Mouse (Mus musculus): Measurements from ENCODE around the gene Ska3. TPM values are rescaled to one million over a fixed set of nuclear protein-coding genes. Genes with fewer than 3 reads are reported as not detected.
"Not testable (repeated sequence)": the region's sequence is repeated elsewhere in the genome, so short reads cannot be mapped to it uniquely, and the experiment has no call there.

Gene Ska3
- polyA plus RNA-seq, 1 experiment from 2014 or later = 28.0 TPM

- Histone ChIP-seq H3K4me1 (ENCODE audit: control insufficient read depth, insufficient read depth, low read length) (no peaks in the 10 kb centered on the region), H3K27me3 (replicated peaks; ENCODE audit: control insufficient read depth, insufficient read depth, low read length) (no peaks in the 10 kb centered on the region), H3K4me2 (ENCODE audit: low read depth, low read length) (no peak overlapping the region), H3K36me3 (ENCODE audit: control insufficient read depth, insufficient read depth, low read length) (0 out of 2 replicates have a peak, but pooled peaks cover 2% of the 10 kb centered on the region), H3K4me3 (ENCODE audit: low read length) (no peak overlapping the region), H3K9ac (ENCODE audit: low read depth, low read length) (no peak overlapping the region), H3K9me3 (ENCODE audit: control insufficient read depth, low read length) (no peaks in the 10 kb centered on the region), H3K27ac (ENCODE audit: low read length) (no peak overlapping the region)
- ATAC-seq = no peak
- 87% methylated on average over 3 of the region's 3 CpGs for WGBS
Measured at GRCm38 (mm10) chr14:57850330-57850729, 24.3 kb upstream of the Ska3 start.

DNA sequence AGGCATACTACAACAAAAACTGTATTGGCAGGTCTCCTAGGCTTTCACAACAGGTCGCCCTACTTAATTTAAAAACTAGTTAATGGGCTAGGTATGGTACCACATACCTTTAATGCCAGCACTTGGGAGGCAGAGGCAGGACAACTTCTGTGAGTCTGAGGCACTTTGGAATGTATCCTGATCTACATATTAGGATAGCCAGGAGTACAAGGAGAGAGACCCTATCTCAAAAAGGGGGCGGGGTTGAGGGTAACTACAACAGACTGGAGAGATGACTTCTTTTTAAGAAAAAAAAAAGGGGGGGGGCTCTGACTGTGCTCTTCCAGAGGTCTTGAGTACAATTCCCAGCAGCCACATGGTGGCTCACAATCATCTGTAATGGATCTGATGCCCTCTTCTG is 22.7 kb upstream of the Ska3 start:
- no peak overlapping the region for H3K4me2 ChIP-seq (ENCODE audit: low read depth, low read length)
- H3K9me3 ChIP-seq (ENCODE audit: control insufficient read depth, low read length) = no peaks in the 10 kb centered on the region
- whole genome bisulfite sequencing = 95% methylated on average over 2 of the region's 2 CpGs
- no peak overlapping the region for H3K9ac ChIP-seq (ENCODE audit: low read depth, low read length)
- ATAC-seq = no peak
- H3K27me3 ChIP-seq (replicated peaks; ENCODE audit: control insufficient read depth, insufficient read depth, low read length) = no peaks in the 10 kb centered on the region
- H3K4me3 ChIP-seq (ENCODE audit: low read length) = no peak overlapping the region
- no peak overlapping the region for H3K27ac ChIP-seq (ENCODE audit: low read length)
- H3K4me1 ChIP-seq (ENCODE audit: control insufficient read depth, insufficient read depth, low read length) = no peaks in the 10 kb centered on the region
- H3K36me3 ChIP-seq (ENCODE audit: control insufficient read depth, insufficient read depth, low read length) = peaks cover 6% of the 10 kb centered on the region; the same call in 1 of the 2 replicates

DNA sequence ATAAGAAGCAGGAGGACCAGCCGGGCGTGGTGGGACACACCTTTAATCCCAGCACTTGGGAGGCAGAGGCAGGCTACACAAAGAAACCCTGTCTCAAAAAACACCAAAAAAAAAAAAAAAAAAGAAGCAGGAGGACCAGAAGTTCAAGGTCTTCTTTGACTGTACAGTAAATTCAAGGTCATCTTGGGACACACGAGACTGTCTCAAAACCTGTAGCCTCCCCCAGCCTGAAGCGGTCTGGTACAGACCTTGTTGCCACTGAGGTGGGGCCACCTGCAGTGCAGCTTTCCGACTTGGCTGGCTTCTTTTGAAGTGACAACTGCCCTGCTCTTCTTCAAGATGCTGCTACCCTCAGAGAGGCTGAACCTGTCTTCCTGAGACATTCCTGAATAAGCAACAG is 22.1 kb upstream of the Ska3 start:
- not testable (repeated sequence) for H3K27ac ChIP-seq (ENCODE audit: low read length); H3K4me1 ChIP-seq (ENCODE audit: control insufficient read depth, insufficient read depth, low read length); H3K4me3 ChIP-seq (ENCODE audit: low read length); H3K36me3 ChIP-seq (ENCODE audit: control insufficient read depth, insufficient read depth, low read length); ATAC-seq; H3K4me2 ChIP-seq (ENCODE audit: low read depth, low read length); H3K9me3 ChIP-seq (ENCODE audit: control insufficient read depth, low read length); H3K27me3 ChIP-seq (replicated peaks; ENCODE audit: control insufficient read depth, insufficient read depth, low read length); H3K9ac ChIP-seq (ENCODE audit: low read depth, low read length)
- WGBS = 72% methylated on average over 5 of the region's 5 CpGs

DNA sequence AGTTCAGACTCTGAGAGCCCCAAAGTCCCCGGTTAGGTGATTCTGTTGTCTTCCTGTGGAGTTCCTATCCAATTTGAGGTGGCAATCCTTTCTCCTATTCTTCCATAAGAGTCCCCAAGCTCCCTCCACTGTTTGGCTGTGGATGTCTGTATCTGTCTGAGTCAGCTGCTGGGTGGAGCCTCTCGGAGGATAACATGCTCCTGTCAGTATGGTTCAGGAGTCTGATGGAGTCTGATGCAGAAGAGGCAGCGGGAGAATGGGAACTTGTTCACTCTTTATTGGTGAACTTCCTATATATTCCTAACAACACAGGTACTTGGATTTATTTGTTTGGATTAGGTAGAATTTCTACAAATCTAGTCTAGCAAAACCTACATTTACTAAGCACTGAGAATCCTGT is 18.6 kb upstream of the Ska3 start:
- no peak for ATAC-seq
- Histone ChIP-seq H3K27me3 (replicated peaks; ENCODE audit: control insufficient read depth, insufficient read depth, low read length) (no peaks in the 10 kb centered on the region), H3K4me2 (ENCODE audit: low read depth, low read length) (no peak overlapping the region), H3K9me3 (ENCODE audit: control insufficient read depth, low read length) (no peaks in the 10 kb centered on the region), H3K4me1 (ENCODE audit: control insufficient read depth, insufficient read depth, low read length) (no peaks in the 10 kb centered on the region), H3K36me3 (ENCODE audit: control insufficient read depth, insufficient read depth, low read length) (peaks cover 13% of the 10 kb centered on the region), H3K27ac (ENCODE audit: low read length) (no peak overlapping the region), H3K9ac (ENCODE audit: low read depth, low read length) (no peak overlapping the region), H3K4me3 (ENCODE audit: low read length) (no peak overlapping the region)
- WGBS = 92% methylated on average over 3 of the region's 3 CpGs

- no peak for ATAC-seq
- 89% methylated on average over 10 of the region's 10 CpGs for WGBS
- Histone ChIP-seq H3K9ac (ENCODE audit: low read depth, low read length) (no peak overlapping the region), H3K4me3 (ENCODE audit: low read length) (no peak overlapping the region), H3K9me3 (ENCODE audit: control insufficient read depth, low read length) (no peaks in the 10 kb centered on the region), H3K27me3 (replicated peaks; ENCODE audit: control insufficient read depth, insufficient read depth, low read length) (no peaks in the 10 kb centered on the region), H3K4me2 (ENCODE audit: low read depth, low read length) (no peak overlapping the region), H3K4me1 (ENCODE audit: control insufficient read depth, insufficient read depth, low read length) (no peaks in the 10 kb centered on the region), H3K27ac (ENCODE audit: low read length) (no peak overlapping the region), H3K36me3 (ENCODE audit: control insufficient read depth, insufficient read depth, low read length) (peaks cover 9% of the 10 kb centered on the region; the same call in 1 of the 2 replicates)
Measured at GRCm38 (mm10) chr14:57835157-57835556, 9.2 kb upstream of the Ska3 start.

GRCm38 (mm10) chr14:57833526-57833925 is 7.5 kb upstream of the Ska3 start:
- H3K4me2 ChIP-seq (ENCODE audit: low read depth, low read length) = no peak overlapping the region
- H3K4me3 ChIP-seq (ENCODE audit: low read length) = no peak overlapping the region
- no peak overlapping the region for H3K9ac ChIP-seq (ENCODE audit: low read depth, low read length)
- no peaks in the 10 kb centered on the region for H3K27me3 ChIP-seq (replicated peaks; ENCODE audit: control insufficient read depth, insufficient read depth, low read length)
- no peaks in the 10 kb centered on the region for H3K4me1 ChIP-seq (ENCODE audit: control insufficient read depth, insufficient read depth, low read length)
- H3K36me3 ChIP-seq (ENCODE audit: control insufficient read depth, insufficient read depth, low read length) = peaks cover 9% of the 10 kb centered on the region; the same call in 1 of the 2 replicates
- H3K27ac ChIP-seq (ENCODE audit: low read length) = no peak overlapping the region
- H3K9me3 ChIP-seq (ENCODE audit: control insufficient read depth, low read length) = no peaks in the 10 kb centered on the region
- ATAC-seq = no peak
- 95% methylated on average over 2 of the region's 2 CpGs for WGBS

DNA sequence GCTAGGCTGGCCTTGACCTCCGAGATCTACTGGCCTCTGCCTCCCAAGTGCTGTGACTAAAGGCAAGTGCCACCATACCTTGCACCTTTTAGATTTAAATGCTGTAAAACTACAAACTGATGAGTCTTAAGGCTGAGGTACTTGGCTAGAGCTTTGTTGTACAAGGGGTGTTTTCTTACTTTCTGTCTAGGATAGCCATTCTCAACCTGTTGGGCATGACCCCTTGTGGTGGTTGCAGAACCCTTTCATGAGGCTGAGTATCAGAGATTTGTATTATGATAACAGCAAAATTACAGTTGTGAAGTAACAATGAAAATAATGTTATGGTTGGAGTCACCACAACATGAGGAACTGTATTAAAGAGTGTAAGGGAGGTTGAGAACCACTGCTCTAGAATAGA is 1.3 kb upstream of the Ska3 start:
- peaks cover 11% of the 10 kb centered on the region; the same call in 1 of the 2 replicates for H3K4me1 ChIP-seq (ENCODE audit: control insufficient read depth, insufficient read depth, low read length)
- no peak overlapping the region for H3K27ac ChIP-seq (ENCODE audit: low read length)
- WGBS = 59% methylated on average over 1 of the region's 1 CpGs
- H3K4me3 ChIP-seq (ENCODE audit: low read length) = peak overlapping the region; percentile 98
- peak overlapping the region; percentile 69 for H3K4me2 ChIP-seq (ENCODE audit: low read depth, low read length)
- H3K27me3 ChIP-seq (replicated peaks; ENCODE audit: control insufficient read depth, insufficient read depth, low read length) = no peaks in the 10 kb centered on the region
- no peak for ATAC-seq
- H3K9ac ChIP-seq (ENCODE audit: low read depth, low read length) = peak overlapping the region; percentile 94
- no peaks in the 10 kb centered on the region for H3K9me3 ChIP-seq (ENCODE audit: control insufficient read depth, low read length)
- H3K36me3 ChIP-seq (ENCODE audit: control insufficient read depth, insufficient read depth, low read length) = no peaks in the 10 kb centered on the region

GRCm38 (mm10) chr14:57820839-57821238 is 5.1 kb downstream of the Ska3 start:
- no peak overlapping the region for H3K4me2 ChIP-seq (ENCODE audit: low read depth, low read length)
- peaks cover 6% of the 10 kb centered on the region; the same call in 1 of the 2 replicates for H3K36me3 ChIP-seq (ENCODE audit: control insufficient read depth, insufficient read depth, low read length)
- 78% methylated on average over 4 of the region's 4 CpGs for WGBS
- H3K9me3 ChIP-seq (ENCODE audit: control insufficient read depth, low read length) = no peaks in the 10 kb centered on the region
- H3K9ac ChIP-seq (ENCODE audit: low read depth, low read length) = no peak overlapping the region
- no peak overlapping the region for H3K27ac ChIP-seq (ENCODE audit: low read length)
- no peaks in the 10 kb centered on the region for H3K27me3 ChIP-seq (replicated peaks; ENCODE audit: control insufficient read depth, insufficient read depth, low read length)
- no peak for ATAC-seq
- H3K4me3 ChIP-seq (ENCODE audit: low read length) = no peak overlapping the region
- H3K4me1 ChIP-seq (ENCODE audit: control insufficient read depth, insufficient read depth, low read length) = peaks cover 3% of the 10 kb centered on the region; the same call in 1 of the 2 replicates

DNA sequence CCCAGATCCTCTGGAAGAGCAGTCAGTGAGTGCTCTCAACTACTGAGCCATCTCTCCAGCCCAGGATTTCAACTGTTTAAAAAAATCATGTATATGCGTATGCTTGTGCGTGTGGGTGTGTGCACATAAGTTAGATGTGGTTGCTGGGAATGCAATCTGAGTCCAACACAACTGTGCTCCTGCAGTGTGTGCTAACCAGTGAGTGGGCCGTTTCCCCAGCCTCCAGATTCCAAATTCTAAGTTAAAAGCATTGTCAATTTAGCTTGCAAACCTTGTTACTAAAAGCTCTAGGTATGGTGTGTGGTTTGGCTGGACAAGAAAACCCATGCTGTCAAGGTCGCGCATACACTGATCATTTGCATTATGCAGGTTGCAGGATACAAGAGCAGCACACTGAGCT is 14.1 kb downstream of the Ska3 start:
- no peak for ATAC-seq
- H3K9ac ChIP-seq (ENCODE audit: low read depth, low read length) = no peak overlapping the region
- H3K36me3 ChIP-seq (ENCODE audit: control insufficient read depth, insufficient read depth, low read length) = peaks cover 23% of the 10 kb centered on the region

GRCm38 (mm10) chr14:57810886-57811285 is 15.1 kb downstream of the Ska3 start:
- Histone ChIP-seq H3K4me2 (ENCODE audit: low read depth, low read length) (no peak overlapping the region), H3K4me1 (ENCODE audit: control insufficient read depth, insufficient read depth, low read length) (0 out of 2 replicates have a peak, but pooled peaks cover 2% of the 10 kb centered on the region), H3K36me3 (ENCODE audit: control insufficient read depth, insufficient read depth, low read length) (peaks cover 21% of the 10 kb centered on the region), H3K9ac (ENCODE audit: low read depth, low read length) (no peak overlapping the region), H3K27ac (ENCODE audit: low read length) (no peak overlapping the region), H3K27me3 (replicated peaks; ENCODE audit: control insufficient read depth, insufficient read depth, low read length) (no peaks in the 10 kb centered on the region), H3K9me3 (ENCODE audit: control insufficient read depth, low read length) (no peaks in the 10 kb centered on the region), H3K4me3 (ENCODE audit: low read length) (no peak overlapping the region)
- 70% methylated on average over 2 of the region's 2 CpGs for WGBS
- no peak for ATAC-seq

More for the DNA sequence above, 14.1 kb downstream of the Ska3 start:
- no peaks in the 10 kb centered on the region for H3K27me3 ChIP-seq (replicated peaks; ENCODE audit: control insufficient read depth, insufficient read depth, low read length)
- no peak overlapping the region for H3K4me2 ChIP-seq (ENCODE audit: low read depth, low read length)
- H3K4me3 ChIP-seq (ENCODE audit: low read length) = no peak overlapping the region
- H3K4me1 ChIP-seq (ENCODE audit: control insufficient read depth, insufficient read depth, low read length) = 0 out of 2 replicates have a peak, but pooled peaks cover 2% of the 10 kb centered on the region
- no peak overlapping the region for H3K27ac ChIP-seq (ENCODE audit: low read length)
- no peaks in the 10 kb centered on the region for H3K9me3 ChIP-seq (ENCODE audit: control insufficient read depth, low read length)
- WGBS = 96% methylated on average over 5 of the region's 5 CpGs

Data from intestine, embryonic 16.5 days (tissue).